Mouse (Mus musculus) left cerebral cortex, adult 8-10 months (tissue): Measurements from ENCODE around the gene Olfr325. TPM values are rescaled to one million over a fixed set of nuclear protein-coding genes. Genes with fewer than 3 reads are reported as not detected.
"Not testable (repeated sequence)": the region's sequence is repeated elsewhere in the genome, so short reads cannot be mapped to it uniquely, and the experiment has no call there.

ENCODE experiments used
- DNase-seq, 2 experiments: peaks; one replicate each; pipeline ENCODE4 v3.0.0; 2022; ENCODE audit warnings: low spot score in 2 of 2
- total RNA-seq, 4 experiments: library from RNA; stranded (reverse); gene quantifications; 2 replicates each; pipeline ENCODE4 v1.2.4; 2022

Olfr325 gene
- total RNA-seq = not detected

DNA sequence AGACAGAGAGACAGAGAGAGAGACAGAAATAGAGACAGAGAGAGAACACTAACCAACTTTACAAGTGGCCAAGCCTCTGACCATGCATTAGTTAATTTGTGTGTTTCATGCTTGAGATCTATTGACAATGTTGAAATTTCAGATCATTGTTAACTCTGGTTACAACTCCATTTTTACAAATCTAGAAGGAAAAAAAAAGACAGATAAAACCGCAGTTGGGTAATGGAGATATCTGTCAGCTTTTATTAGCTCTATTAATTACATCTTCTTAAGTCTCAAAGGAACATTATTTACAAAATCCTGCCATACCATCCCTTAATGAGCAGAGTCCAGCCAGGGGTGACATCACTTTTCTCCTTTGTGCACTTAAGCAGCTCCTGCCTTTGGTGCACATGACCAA lies at the start of gene Olfr325:
Gene Olfr325, plus strand, starts transcription at position 301 of the 400 bp plus-strand sequence.
- DNase-seq = no peak

DNA sequence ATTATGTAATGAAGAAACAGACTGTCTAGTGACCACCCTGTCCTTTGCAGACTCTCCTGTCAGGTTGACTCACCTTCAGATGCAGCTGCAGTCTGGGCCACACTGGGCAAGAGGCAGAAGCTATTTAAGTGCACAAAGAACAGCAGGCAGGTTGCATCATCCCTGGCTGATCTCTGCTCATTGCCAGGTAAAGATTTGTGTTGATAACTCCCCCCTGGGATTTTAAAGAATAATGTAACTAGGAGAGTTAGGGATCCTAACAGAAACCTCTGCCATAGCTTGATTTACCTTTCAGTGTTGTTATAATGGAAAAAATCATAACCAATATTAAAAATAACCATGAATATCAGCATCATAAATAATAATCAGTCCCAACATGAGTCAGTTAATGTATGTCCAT lies 42.8 kb upstream of the Olfr325 start, which contains the start of gene Olfr330:
Gene Olfr330, minus strand, starts transcription at position 101 of the 400 bp plus-strand sequence.
- not testable (repeated sequence) for DNase-seq

DNA sequence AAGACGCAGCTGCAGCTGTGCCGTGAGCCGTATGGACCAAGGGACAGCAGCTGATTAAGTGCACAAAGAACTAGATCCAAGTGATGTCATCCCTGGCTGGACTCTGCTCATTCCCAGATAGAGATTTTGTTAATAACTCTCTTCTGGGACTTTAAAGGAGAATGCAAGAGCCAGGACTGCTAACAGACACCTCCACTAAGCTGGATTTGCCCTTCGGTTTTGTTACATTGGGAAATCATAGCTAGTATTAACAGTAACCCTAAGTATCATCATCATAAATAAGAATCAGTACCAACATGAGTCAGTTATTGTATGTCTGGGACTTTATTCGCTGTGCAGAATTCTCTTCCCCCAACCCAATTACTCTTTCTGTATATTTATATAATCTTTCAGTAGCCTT lies 31.2 kb upstream of the Olfr325 start, which contains the start of gene Olfr329-ps:
Gene Olfr329-ps, minus strand, starts transcription at position 101 of the 400 bp plus-strand sequence.
- no peak for DNase-seq

DNA sequence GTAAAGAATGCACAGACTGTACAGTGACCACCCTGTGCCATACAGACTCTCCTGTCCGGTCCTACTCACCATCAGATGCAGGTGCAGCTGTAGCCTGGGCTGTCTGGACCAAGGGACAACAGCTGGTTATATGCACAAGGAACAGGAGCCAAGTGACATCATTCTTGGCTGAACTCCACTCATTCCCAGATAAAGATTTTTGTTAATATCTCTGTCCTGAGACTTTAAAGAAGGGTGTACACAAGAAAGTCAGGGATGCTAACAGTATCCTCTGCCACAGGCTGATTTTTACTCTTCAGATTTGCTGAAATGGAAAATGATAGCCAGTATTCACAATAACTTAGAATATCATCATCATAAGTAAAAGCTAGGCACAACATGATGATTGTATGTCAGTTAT lies 22.0 kb upstream of the Olfr325 start, which contains the start of gene Olfr328:
Gene Olfr328, minus strand, starts transcription at position 101 of the 400 bp plus-strand sequence.
- no peak for DNase-seq

DNA sequence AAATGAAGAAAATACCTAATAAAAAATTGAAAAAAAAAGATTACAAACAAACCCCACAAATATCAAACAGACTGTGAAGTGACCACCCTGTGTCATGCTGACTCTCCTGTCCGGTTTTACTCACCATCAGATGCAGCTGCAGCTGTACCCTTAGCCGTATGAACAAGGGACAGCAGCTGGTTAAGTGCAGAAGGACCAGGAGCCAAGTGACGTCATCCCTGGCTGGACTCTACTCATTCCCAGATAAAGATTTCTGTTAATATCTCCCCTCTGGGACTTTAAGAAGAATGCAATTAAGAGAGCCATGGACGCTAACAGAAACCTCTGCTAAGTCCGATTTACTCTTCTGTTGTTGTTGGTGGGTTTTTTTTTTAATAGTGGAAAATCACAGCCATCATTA lies 7.1 kb upstream of the Olfr325 start, which contains the start of gene Olfr224:
Gene Olfr224, minus strand, starts transcription at position 149 of the 400 bp plus-strand sequence.
- DNase-seq = no peak

DNA sequence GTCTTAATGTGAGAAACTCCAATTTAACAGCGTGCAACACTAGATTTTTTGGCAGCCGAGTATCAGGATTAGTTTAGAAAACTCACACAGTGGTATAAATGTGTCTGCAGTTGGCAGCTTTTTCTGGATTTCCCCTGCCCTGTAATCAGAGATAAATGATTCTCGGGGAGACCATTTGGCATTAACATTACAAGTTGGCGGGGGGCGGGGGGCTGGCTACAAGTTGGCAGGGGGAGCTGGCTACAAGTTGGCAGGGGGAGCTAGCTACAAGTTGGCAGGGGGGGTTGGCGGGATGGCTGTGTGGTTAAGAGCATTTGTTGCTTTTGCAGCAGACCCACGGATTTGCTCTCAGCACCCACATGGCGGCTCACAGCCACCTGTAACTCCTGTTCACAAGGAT lies 1.1 kb downstream of the Olfr325 start:
- no peak for DNase-seq

DNA sequence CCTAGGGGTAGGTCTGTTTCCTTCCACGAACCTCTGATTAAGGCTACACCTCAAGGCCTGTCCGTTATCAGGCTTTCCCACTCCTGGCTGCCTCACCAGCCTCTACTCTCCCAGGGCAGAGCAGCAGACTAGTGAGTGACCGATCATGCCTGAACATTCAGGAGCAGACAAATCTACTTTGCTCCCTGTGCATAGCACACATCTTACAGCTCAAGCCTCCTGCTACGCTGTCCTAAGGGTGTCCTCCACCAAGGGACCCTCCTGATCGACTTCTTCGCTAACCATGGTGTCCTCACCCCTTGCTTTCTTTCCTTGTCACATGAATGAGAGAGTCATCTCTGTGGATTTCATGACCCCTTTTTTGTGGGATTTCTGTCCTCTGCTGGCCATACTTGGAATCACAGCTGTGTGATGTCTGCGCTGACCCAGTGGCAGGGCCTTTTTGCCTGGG lies 10.4 kb downstream of the Olfr325 start:
- DNase-seq = peak in 1 of 2 experiments; percentile 15

DNA sequence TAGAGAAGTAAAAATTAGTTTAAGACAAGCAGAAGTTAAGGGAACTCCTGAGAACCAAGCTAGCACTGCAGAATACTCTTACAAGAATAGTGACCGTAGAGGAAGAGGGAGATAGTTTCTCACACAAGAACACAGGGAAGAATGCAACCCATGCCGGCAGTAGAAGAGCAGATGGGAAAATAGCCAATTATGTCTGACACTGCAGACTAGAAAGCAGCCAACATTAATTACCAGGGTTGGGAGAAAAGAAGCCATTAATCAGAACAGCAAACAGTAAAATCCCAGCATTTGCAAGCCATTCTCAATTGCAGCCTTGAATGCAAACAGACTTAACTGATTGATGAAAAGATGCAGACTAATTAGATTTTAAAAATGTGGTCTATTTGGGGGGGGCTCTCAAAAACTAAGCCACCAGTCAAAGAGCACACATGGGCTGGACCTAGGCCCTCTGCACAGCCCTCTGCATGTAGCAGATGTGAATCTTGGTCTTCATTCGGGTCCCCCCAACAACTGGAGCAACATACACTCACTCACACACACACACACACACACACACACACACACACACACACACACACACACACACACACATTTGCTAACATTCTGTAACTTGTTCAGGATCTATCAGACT lies 11.2 kb downstream of the Olfr325 start:
- DNase-seq = no peak

DNA sequence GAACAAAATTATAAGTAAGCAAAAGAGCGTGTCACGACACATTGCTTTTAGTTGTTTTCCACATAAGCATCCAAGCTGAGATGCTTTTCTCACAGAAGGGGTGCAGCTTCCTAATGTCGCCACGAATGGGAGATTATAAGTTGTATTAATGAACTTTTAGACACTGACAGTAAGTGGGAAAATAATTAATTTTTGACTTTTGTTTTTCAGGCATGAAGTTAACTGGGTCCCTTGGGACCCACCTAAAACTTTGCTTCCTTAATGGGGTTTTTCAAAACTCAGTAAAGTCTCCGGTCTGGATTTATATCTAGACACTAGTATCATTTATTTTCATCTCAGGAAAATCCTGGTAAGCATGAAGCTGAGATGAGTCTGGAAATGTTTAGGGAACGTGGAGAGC lies 17.3 kb downstream of the Olfr325 start, which contains the start of gene Olfr324:
Gene Olfr324, plus strand, starts transcription at position 301 of the 400 bp plus-strand sequence.
- DNase-seq = no peak

DNA sequence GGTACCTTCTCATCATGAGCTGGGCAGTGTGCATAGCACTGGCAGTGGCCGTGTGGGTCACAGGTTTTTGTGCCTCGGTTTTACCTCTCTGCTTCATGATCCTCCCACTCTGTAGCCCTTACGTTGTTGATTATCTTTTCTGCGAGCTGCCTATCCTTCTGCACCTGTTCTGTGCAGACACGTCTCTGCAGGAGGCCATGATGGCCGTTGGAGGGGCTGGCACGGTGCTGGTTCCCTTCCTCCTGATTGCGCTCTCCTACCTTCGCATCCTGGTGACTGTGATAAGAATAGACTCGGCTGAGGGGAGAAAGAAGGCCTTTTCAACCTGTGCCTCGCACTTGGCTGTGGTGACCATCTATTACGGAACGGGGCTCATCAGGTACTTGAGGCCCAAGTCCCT lies 20.3 kb downstream of the Olfr325 start:
- no peak for DNase-seq

DNA sequence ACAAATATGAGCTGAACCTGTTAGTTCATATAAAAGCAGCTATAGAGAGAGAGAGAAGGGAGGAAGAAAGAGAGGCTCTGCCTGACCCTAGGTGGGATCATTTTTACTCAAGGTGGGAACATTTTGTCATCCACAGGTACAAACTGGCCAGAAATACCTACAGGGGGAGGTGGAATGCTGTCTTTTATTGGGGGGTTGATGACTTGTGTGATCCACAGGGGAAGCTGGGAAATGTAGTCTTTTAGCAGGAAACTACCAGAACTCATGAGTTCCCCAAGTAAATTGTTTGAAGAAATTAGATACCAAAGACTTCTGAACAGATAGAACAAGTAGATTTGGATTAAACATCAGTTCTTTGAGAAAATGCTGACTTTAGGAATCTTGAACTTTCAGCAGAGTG lies 24.5 kb downstream of the Olfr325 start:
- no peak for DNase-seq

DNA sequence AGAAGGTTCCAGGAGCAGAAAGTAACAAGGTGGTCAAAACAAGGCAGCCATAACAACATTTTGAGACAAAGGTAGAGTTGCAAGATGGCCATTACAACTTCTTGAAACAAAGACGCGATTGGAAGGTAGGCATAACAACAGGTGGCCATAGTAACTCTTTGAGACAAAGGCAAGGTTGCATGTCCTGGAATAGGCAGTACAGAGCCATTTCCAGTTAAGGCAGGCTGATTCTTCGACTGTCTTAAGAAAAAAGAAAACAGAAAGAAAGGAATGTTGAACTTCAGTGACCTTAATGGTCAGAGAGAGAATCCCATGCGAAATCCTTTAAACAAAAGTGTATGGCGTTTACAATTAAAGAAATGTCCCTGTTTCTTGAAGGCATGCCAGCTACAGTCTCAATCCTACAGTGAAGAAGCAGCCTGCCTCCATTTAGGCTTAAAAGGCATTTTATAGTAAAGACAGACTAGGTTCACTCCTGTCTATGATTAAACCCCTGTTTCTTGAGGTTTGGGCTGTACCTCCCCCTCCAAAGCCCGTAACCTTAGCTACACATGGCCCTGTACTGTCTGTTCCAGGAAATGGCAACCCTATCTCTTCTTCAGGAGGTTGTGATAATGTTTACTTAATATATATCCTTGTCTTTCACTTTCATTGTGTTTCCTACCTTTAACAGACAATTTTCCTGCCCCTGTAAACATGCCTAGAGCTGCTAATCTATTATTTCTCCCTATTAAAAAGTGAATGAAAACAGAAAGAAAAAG lies 25.4 kb downstream of the Olfr325 start:
- DNase-seq = no peak

DNA sequence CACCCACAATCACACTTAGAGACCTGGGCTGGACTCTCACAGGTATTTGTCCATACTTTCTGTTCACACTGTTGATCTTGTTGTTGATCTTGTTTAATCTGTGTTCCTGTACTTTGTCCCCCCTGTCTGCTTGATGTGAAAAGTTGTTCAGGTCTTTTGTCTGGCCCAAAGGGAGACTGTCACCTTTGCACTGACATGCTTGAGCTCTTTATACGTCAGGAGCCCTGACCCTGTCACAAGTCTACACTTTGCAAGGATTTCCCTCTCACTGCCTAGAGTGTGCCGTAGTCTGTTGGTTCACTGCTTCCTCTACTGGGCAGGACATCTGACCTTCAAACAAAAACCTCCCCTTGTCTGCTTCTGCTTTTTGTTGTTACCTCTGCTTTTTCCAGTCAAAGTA lies 27.2 kb downstream of the Olfr325 start:
- no peak for DNase-seq

DNA sequence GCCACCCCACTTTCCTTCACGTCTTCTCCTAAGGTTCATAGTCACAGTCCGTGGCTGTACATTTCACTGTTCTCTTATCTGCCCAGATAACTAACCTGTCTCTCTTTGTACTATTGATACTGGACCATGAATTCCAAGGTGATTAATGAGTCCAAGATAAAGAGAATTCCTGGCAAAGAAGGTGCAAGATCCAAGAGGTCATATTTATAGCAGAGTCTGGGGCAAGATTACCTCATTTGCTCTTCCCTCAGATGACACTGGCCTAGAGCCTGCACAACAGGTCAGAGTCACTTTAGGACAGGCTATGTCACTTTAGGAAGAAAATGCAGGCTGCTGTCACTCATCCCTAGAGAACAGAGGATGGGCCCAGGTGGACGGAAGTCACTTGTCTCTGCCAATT lies 27.7 kb downstream of the Olfr325 start:
- no peak for DNase-seq

DNA sequence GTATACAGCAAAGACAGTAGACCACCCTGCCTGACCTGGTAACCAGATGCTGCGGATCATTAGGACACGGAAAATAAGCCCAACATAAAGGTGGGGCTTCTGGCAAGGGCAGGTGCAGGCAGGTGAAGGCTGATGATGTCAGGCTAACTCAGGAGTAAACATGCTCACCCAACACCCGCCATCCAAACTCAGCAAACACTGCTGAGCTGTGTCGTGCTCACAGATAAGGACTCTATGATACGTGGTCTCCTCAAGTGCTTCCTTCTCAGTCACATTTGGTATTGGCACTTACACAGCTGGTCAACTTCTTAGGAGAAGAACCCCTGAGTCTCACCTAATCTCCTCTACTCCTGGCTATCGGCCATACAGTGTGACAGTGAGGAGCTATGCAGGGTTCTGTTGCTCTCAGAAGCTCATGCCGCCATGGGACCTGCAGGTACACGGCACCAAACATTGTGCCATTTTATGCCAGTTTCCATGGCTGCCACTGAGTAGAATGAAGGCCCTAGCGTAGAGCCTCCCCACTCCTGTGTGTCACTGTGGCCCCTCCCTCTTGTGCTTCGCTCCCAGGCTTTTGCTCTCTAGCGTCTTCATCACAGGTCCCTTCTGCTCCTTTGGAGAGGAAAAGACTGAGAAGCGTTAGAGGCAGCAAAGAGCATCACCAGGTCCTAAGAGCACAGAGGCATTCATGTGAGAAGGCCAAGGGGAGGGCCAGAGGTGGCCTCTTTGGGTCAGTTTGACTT lies 28.8 kb downstream of the Olfr325 start:
- no peak for DNase-seq

DNA sequence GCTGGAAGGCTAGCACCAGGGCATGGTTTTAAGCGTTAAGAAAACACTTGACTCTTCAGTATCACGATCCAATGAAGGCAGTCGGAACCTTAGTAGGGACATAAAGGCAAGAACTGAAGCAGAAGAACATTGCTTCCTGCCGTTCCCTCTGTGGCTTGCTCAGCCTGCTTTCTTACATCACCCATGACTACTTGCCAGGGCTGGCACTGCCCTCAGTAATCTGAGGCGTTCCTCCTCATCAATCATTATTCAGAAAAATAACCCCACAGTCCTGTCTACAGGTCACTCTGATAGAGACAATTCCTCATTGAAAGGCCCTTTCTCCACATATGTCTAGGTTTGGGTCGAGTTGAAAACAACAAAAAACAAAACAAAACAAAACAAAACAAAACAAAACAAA lies 29.5 kb downstream of the Olfr325 start:
- DNase-seq = no peak

DNA sequence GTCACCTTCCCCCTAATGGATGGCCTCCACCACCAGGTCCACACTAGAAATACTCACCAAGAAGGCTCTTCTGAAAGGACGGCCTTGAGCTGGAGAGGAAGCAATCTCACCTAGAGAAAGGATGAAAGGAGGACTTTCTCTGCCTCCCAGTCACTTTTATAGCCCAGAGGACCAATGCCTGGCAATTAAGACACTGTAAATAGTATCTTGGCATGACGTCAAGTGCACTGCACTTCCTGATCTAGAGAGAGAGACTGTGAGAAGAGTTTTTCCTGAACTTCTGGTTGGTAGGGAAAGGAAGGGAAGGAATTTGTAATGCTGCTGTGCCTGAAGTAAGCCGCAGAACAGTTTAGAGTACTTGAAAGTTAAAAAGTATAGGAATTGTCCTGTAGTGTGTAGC lies 35.8 kb downstream of the Olfr325 start:
- no peak for DNase-seq

DNA sequence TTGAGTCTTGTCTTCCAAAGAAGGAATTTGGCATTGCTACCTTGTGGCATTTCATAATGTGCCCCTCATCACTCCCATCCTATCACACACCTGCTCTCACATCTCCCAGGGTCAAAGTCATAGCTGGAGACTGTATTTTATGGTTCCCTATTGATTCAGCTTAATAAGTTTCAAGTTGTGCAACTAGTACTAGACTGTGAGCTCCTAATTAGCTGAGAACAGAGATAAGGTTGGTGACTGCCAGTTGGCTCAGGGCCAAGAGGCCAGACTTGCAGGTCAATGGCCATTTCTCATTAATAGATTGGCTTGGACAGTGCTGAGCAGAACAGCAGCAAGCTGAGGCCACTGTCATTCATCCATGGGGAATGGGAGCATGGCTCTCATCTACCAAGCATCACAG lies 37.0 kb downstream of the Olfr325 start:
- DNase-seq = no peak

DNA sequence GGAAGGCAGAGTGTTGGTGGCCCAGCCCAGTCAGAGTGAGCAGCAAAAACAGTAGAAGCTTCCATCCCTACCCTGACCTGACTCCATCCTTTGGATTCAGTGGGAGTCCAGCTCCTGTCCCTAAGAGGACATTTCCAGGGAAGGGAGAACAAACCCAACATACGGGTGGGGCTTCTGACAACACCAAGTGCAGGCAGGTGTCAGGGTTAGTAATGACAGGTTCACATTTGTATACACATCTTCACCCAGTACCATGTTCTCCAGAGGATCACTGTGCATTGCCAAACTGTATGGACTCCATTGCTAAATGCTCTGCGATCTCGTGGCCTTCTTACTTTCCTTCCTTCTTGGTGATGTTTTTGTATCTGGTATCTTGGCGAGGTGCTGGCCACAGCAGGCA lies 38.4 kb downstream of the Olfr325 start, which contains the start of gene 2210407C18Rik:
Gene 2210407C18Rik, minus strand, starts transcription at position 101 of the 400 bp plus-strand sequence.
- DNase-seq = no peak

DNA sequence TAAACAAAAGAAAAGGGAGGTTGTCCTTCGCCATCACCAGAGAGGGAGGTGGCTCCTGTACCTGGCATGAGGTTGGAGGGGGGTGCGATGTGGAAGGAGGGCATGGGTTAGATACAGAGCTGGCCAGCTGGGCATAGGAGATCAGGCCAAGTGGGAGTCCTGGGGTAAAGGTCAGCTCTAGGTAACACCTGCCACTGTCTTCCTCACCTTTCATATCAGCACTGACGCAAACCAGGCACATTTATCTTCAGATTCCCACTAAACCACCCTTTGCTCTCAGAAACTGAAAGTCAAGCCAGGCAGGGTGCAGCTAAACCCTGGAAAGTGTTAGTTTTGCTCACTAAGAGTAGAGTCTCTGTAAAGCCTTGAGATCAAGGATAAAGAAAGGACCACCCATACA lies 40.8 kb downstream of the Olfr325 start:
- no peak for DNase-seq

DNA sequence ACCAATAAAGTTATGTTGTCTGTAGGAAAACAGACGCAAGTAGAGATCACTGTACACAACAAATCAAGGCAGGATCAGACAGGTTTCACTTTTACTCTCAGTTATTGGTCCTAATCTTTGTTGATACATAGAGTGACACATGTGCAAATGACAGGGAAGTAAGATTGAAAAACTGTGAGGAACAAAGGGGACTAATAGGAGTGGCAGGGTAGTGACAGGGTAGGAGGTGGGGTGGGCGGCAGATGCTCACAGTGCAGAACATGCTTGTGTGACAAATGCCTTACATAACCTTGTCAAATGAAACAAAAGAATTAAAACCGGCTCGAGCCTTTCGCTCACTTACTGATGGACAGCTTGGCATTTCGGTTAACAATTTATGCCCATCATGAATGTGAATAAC lies 41.3 kb downstream of the Olfr325 start:
- no peak for DNase-seq

DNA sequence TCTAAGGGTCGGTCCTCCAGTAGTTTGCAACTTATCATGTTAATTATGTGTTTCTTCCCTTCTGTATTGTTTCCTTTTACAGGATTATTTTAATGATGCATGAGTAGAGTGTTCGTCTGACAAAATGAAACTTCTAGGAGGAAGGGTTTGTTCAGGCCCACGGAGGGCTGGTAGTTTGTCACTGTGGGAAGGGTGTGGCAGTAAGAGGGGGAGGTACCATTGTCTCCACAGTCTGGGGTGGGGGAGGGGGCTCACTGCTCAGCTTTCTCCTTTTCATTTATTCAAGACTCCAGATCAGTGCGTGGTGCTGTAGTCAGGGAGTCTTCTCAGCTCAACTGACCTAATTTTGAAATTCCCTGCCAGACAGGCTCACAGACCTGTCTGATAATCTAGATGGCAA lies 48.6 kb downstream of the Olfr325 start:
- DNase-seq = no peak
